Mouse (Mus musculus): ENCODE data around the gene Rassf5. TPM values are rescaled to one million over a fixed set of nuclear protein-coding genes. Genes with fewer than 3 reads are reported as not detected.

Rassf5 gene
- polyA plus RNA-seq, 1 experiment from 2014 or later, result 2.1 TPM

DNA sequence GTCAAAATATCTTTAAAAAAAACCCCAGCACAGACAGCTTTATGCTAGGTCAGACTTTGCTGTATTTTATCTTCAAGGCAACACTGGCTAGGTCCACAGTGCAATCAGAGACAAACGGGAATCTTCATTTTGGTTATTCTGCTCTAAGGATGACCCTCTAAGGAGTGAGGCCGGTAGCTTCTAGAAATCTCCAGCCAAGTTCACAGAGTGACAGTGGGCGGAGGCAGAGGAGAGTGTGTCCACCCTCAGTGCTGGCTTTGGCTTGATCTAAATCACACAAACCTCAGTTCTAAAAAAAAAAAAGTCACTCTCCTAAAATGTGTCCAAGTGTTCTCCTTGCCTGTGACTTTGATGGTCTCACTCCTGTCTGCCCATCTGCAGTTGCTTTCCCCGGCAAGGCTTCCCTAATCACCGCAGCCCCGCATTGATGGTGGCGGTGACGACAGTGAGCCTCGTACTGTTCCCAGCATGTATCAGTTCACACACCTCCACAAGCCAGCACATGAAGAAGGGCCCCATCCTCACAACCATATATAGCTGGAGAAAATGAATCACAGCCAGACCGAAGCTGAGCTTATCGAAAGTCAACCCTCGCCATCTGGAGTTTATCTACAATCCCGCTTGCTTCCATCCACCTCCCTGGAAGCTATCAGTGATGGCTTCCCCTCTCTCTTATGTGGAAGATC lies 59.1 kb downstream of the Rassf5 start:
- no peak for ATAC-seq (ENCODE audit: insufficient number of reproducible peaks, insufficient read depth, low FRiP score, low TSS enrichment)
- H3K4me3 ChIP-seq, result no peak overlapping the region
- no peaks in the 10 kb centered on the region for H3K4me1 ChIP-seq
- H3K9ac ChIP-seq, result no peak overlapping the region
- peaks cover 2% of the 10 kb centered on the region; the same call in 1 of the 2 replicates for H3K36me3 ChIP-seq
- no peaks in the 10 kb centered on the region for H3K9me3 ChIP-seq
- 77% methylated on average over 13 of the region's 13 CpGs for WGBS
- H3K27ac ChIP-seq, result no peak overlapping the region
- no peaks in the 10 kb centered on the region for H3K27me3 ChIP-seq
- no peak overlapping the region for H3K4me2 ChIP-seq (replicated peaks)

GRCm38 (mm10) chr1:131184956-131185660 lies 60.0 kb downstream of the Rassf5 start:
- Histone ChIP-seq H3K27me3 (no peaks in the 10 kb centered on the region), H3K36me3 (peaks cover 8% of the 10 kb centered on the region; the same call in 1 of the 2 replicates), H3K9me3 (no peaks in the 10 kb centered on the region), H3K27ac (no peak overlapping the region), H3K9ac (no peak overlapping the region), H3K4me1 (no peaks in the 10 kb centered on the region), H3K4me3 (no peak overlapping the region), H3K4me2 (replicated peaks) (no peak overlapping the region)
- ATAC-seq (ENCODE audit: insufficient number of reproducible peaks, insufficient read depth, low FRiP score, low TSS enrichment), result no peak
- 75% methylated on average over 8 of the region's 8 CpGs for WGBS

DNA sequence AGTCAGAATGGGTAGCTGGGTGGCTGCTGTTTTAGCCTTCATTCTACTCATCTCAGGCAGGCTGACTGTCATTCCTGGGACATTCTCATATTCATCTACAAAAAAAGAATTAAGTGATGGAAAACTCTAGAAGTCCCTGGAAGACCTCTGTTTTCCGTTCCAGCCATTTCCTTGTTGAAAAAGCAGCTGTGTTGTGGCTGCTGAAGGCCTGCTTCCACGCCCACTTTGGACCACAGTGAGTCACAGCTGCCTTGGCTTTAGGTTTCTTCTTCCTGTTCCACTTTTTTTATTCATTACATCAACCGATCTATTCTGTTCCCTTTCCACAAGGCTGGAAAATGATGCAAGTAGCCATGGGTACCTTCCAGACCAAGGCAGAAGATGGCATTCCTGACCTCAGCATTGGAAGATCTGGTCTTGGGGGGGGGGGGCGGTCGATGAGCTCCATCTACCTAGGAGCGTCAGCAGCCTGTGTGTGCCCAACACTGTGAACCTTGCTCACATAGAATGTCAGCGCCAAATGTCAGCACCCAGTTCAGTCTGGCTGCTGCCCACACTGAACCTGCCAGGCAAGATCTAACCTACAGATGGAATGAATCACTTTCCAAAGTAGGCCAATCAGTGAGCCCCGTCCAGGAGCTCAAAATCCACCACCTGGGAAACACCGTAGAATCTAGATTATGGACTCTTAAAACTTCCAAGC lies 60.7 kb downstream of the Rassf5 start:
- H3K9me3 ChIP-seq, result no peaks in the 10 kb centered on the region
- H3K4me1 ChIP-seq, result no peaks in the 10 kb centered on the region
- no peak overlapping the region for H3K9ac ChIP-seq
- no peak overlapping the region for H3K4me3 ChIP-seq
- no peaks in the 10 kb centered on the region for H3K27me3 ChIP-seq
- H3K27ac ChIP-seq, result no peak overlapping the region
- 84% methylated on average over 9 of the region's 9 CpGs for WGBS
- no peak overlapping the region for H3K4me2 ChIP-seq (replicated peaks)
- peaks cover 15% of the 10 kb centered on the region; the same call in 1 of the 2 replicates for H3K36me3 ChIP-seq
- no peak for ATAC-seq (ENCODE audit: insufficient number of reproducible peaks, insufficient read depth, low FRiP score, low TSS enrichment)

GRCm38 (mm10) chr1:131183201-131183600 lies 61.9 kb downstream of the Rassf5 start:
- no peak overlapping the region for H3K4me2 ChIP-seq (replicated peaks)
- 86% methylated on average over 7 of the region's 7 CpGs for WGBS
- H3K9ac ChIP-seq, result no peak overlapping the region
- no peak overlapping the region for H3K4me3 ChIP-seq
- H3K36me3 ChIP-seq, result peaks cover 16% of the 10 kb centered on the region; the same call in 1 of the 2 replicates
- no peaks in the 10 kb centered on the region for H3K9me3 ChIP-seq
- ATAC-seq (ENCODE audit: insufficient number of reproducible peaks, insufficient read depth, low FRiP score, low TSS enrichment), result no peak
- no peak overlapping the region for H3K27ac ChIP-seq
- no peaks in the 10 kb centered on the region for H3K4me1 ChIP-seq
- no peaks in the 10 kb centered on the region for H3K27me3 ChIP-seq

GRCm38 (mm10) chr1:131181642-131182527 lies 63.2 kb downstream of the Rassf5 start:
- 65% methylated on average over 9 of the region's 9 CpGs for WGBS
- no peak overlapping the region for H3K9ac ChIP-seq
- H3K27ac ChIP-seq, result no peak overlapping the region
- H3K4me3 ChIP-seq, result no peak overlapping the region
- peaks cover 23% of the 10 kb centered on the region for H3K36me3 ChIP-seq
- H3K27me3 ChIP-seq, result no peaks in the 10 kb centered on the region
- H3K4me2 ChIP-seq (replicated peaks), result no peak overlapping the region
- H3K4me1 ChIP-seq, result no peaks in the 10 kb centered on the region
- H3K9me3 ChIP-seq, result no peaks in the 10 kb centered on the region
- ATAC-seq (ENCODE audit: insufficient number of reproducible peaks, insufficient read depth, low FRiP score, low TSS enrichment), result no peak

GRCm38 (mm10) chr1:131180386-131180785 lies 64.7 kb downstream of the Rassf5 start:
- Histone ChIP-seq H3K4me3 (no peak overlapping the region), H3K9ac (no peak overlapping the region), H3K27ac (no peak overlapping the region), H3K4me2 (replicated peaks) (no peak overlapping the region), H3K4me1 (no peaks in the 10 kb centered on the region), H3K9me3 (no peaks in the 10 kb centered on the region), H3K27me3 (no peaks in the 10 kb centered on the region), H3K36me3 (peaks cover 38% of the 10 kb centered on the region)
- WGBS, result 89% methylated on average over 7 of the region's 7 CpGs
- no peak for ATAC-seq (ENCODE audit: insufficient number of reproducible peaks, insufficient read depth, low FRiP score, low TSS enrichment)

DNA sequence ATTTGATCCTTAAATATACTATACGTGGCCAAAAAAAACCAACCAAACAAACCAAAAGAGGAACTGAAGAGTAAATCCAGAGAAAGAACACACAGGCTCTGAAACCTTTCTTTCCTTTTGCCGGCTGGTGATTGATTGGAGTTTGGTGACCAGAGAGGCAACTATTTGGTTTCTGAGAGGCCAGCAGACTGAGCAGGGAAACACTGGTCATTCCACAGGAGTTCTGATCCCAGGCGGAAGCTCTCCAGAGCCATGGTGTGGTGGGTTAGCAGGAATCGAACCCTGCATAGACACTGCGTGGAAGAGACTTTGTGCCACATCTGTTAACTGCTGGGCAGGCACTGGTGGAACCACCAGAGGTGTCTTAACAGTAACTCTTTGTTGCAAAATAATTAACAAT lies 67.0 kb downstream of the Rassf5 start:
- H3K9me3 ChIP-seq, result no peaks in the 10 kb centered on the region
- H3K4me2 ChIP-seq (replicated peaks), result no peak overlapping the region
- no peak for ATAC-seq (ENCODE audit: insufficient number of reproducible peaks, insufficient read depth, low FRiP score, low TSS enrichment)
- H3K4me3 ChIP-seq, result no peak overlapping the region
- H3K36me3 ChIP-seq, result peaks cover 59% of the 10 kb centered on the region
- no peaks in the 10 kb centered on the region for H3K27me3 ChIP-seq
- H3K4me1 ChIP-seq, result no peaks in the 10 kb centered on the region
- WGBS, result 65% methylated on average over 5 of the region's 5 CpGs
- no peak overlapping the region for H3K9ac ChIP-seq
- no peak overlapping the region for H3K27ac ChIP-seq

GRCm38 (mm10) chr1:131177249-131177648 lies 67.8 kb downstream of the Rassf5 start:
- WGBS, result 69% methylated on average over 4 of the region's 4 CpGs
- no peak overlapping the region for H3K4me2 ChIP-seq (replicated peaks)
- H3K9ac ChIP-seq, result no peak overlapping the region
- H3K27me3 ChIP-seq, result no peaks in the 10 kb centered on the region
- ATAC-seq (ENCODE audit: insufficient number of reproducible peaks, insufficient read depth, low FRiP score, low TSS enrichment), result no peak
- no peak overlapping the region; the same call in 1 of the 2 replicates for H3K27ac ChIP-seq
- peaks cover 67% of the 10 kb centered on the region for H3K36me3 ChIP-seq
- no peak overlapping the region for H3K4me3 ChIP-seq
- H3K4me1 ChIP-seq, result no peaks in the 10 kb centered on the region
- no peaks in the 10 kb centered on the region for H3K9me3 ChIP-seq

- no peak overlapping the region for H3K9ac ChIP-seq
- 90% methylated on average over 8 of the region's 8 CpGs for WGBS
- H3K4me3 ChIP-seq, result no peak overlapping the region
- peaks cover 78% of the 10 kb centered on the region for H3K36me3 ChIP-seq
- no peaks in the 10 kb centered on the region for H3K27me3 ChIP-seq
- no peaks in the 10 kb centered on the region for H3K4me1 ChIP-seq
- no peak for ATAC-seq (ENCODE audit: insufficient number of reproducible peaks, insufficient read depth, low FRiP score, low TSS enrichment)
- H3K27ac ChIP-seq, result no peak overlapping the region
- H3K4me2 ChIP-seq (replicated peaks), result no peak overlapping the region
- H3K9me3 ChIP-seq, result no peaks in the 10 kb centered on the region
Measured at GRCm38 (mm10) chr1:131175819-131176218, 69.2 kb downstream of the Rassf5 start.

DNA sequence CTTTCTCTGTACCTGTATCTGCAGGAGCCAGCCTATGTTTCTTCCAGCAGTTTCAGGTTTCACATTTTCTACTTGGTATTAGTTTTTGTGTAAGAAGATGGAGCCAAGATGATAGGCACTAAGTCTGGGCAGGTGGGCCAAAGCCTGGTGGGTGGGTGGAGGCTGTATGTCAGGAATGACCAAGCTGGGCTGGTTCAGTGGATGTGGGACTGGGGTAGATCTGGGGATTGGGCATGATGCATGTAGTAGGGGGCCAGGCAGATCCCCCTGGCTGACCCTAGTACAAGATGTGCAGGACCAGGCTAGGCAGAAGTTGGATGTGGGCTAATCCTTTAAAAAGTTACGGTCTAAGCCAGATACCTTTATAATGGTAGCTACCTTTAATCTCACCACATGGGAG lies 69.9 kb downstream of the Rassf5 start:
- no peak overlapping the region for H3K27ac ChIP-seq
- 92% methylated on average over 1 of the region's 1 CpGs for WGBS
- H3K36me3 ChIP-seq, result peaks cover 80% of the 10 kb centered on the region

GRCm38 (mm10) chr1:131174299-131174861 lies 70.7 kb downstream of the Rassf5 start:
- Histone ChIP-seq H3K4me3 (no peak overlapping the region), H3K4me2 (replicated peaks) (no peak overlapping the region), H3K9me3 (no peaks in the 10 kb centered on the region), H3K9ac (no peak overlapping the region), H3K36me3 (peaks cover 78% of the 10 kb centered on the region), H3K27ac (no peak overlapping the region), H3K4me1 (no peaks in the 10 kb centered on the region), H3K27me3 (no peaks in the 10 kb centered on the region)
- 87% methylated on average over 12 of the region's 12 CpGs for WGBS
- ATAC-seq (ENCODE audit: insufficient number of reproducible peaks, insufficient read depth, low FRiP score, low TSS enrichment), result no peak

More for the DNA sequence above, 69.9 kb downstream of the Rassf5 start:
- H3K4me3 ChIP-seq, result no peak overlapping the region
- H3K27me3 ChIP-seq, result no peaks in the 10 kb centered on the region
- H3K9me3 ChIP-seq, result no peaks in the 10 kb centered on the region
- no peak overlapping the region for H3K9ac ChIP-seq
- no peaks in the 10 kb centered on the region for H3K4me1 ChIP-seq
- no peak for ATAC-seq (ENCODE audit: insufficient number of reproducible peaks, insufficient read depth, low FRiP score, low TSS enrichment)
- no peak overlapping the region for H3K4me2 ChIP-seq (replicated peaks)

Data from embryonic facial prominence, embryonic 12.5 days (tissue).